Mouse (Mus musculus) E14TG2a.4 (cell line): Measurements from ENCODE around the gene Prkce.

Experiments
- CTCF ChIP-seq: conservative IDR thresholded peaks from 2 replicates; pipeline ENCODE4 v1.5.1; 2014; ENCODE audit warnings: low read length
- NANOG ChIP-seq: IDR thresholded peaks from 2 replicates; pipeline ENCODE4 v1.6.1; 2014; ENCODE audit warnings: borderline replicate concordance, low read length, mixed read lengths
- POU5F1 ChIP-seq: IDR thresholded peaks from 2 replicates; pipeline ENCODE4 v1.6.1; 2014; ENCODE audit warnings: low read length, borderline replicate concordance

- TF ChIP-seq CTCF = no peak
- no peak for TF ChIP-seq POU5F1
- TF ChIP-seq NANOG = no peak
Observed at GRCm38 (mm10) chr17:86299576-86299975, 132.0 kb downstream of the Prkce start.
